Comparison of ENCODE assay signal across 10 mouse cellular contexts in genomic region chr8:47917060-47918035, GRCm38 (mm10).
DNase-seq lines count a peak whose midpoint lies in the region; ATAC-seq lines count a peak whose summit lies in the region.
"Had no signal": no experiment of that assay in that cellular context is flagged by ENCODE, and none has a peak within 500 bp of the region (broad histone marks: within the 10 kb centered on the region; RNA-seq: fewer than 3 reads in every experiment).

No protein-coding gene starts in this region.

- peak; percentile 89 for ATAC-seq in frontal cortex, adult (ENCODE audit: low TSS enrichment)
- ATAC-seq: midbrain, embryonic 15.5 days had no signal

- DNase-seq in frontal cortex, postnatal 25 days (ENCODE audit: low spot score in 2 of 2), result no peak
- DNase-seq in right cerebral cortex, adult 18-20 months, result peak; percentile 50
- no peak for DNase-seq in right cerebral cortex, postnatal 4 days
- peak; percentile 27 for DNase-seq in lung, postnatal 14 days
- DNase-seq in telencephalon, adult 2 months (ENCODE audit: low read depth, low spot score), result peak; percentile 28
- DNase-seq in MN1 (ENCODE audit: low spot score), result no peak
- DNase-seq in embryo, embryonic 10.5 days (ENCODE audit: low spot score), result no peak
- DNase-seq: thymus, postnatal 36 days had no signal

Comparison
In these comparisons a context has a peak if more than half of its experiments do, and no peak if none do; other contexts are left out.
1. DNase-seq: peak in right cerebral cortex, adult 18-20 months (single experiment), lung, postnatal 14 days (single experiment) and telencephalon, adult 2 months (single experiment); none in frontal cortex, postnatal 25 days (0 of 2), right cerebral cortex, postnatal 4 days (single experiment), MN1 (single experiment) and embryo, embryonic 10.5 days (single experiment).